Comparison of ENCODE assay signal across 8 mouse cellular contexts in the genomic region with DNA sequence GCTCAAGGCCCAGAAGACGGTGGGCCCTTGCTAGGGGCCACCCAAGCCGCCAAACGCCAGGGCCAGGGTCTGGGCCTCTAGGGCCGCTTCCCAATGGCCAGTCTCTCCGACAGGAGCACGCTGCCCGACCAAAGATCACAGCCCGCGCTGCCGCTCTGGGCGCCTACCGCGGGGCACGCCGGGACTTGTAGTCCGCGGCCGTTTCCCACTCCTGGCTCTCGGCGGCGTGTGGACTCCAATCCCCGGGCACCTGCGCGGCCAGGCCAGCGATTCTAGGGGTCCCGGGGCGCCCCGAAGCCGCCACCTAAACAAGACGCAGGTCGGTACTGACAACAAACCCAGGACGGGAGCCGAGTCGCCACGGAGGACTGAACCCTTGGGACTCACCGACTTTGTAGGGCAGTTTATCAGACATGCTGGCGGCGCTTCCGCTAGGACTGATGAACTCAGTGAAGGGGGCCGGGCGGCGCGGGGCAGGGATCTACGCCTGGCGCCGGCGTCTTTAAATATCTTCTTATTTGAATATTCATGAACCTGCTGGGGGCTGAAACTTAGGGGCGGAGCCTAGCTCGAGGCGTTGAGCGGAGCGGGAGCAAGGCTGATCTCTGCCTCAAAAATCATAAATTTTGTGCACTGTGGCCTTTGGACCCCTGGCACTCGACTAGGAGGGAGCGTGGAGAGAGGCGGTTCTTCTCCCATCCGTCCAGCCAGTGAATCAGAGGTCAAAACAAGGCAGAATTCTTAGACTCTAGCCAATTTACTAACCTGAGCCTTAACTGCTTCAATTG. TPM values are rescaled to one million over a fixed set of nuclear protein-coding genes. Genes with fewer than 3 reads are reported as not detected.
A peak's percentile ranks its signal among the peaks of the same experiment; 100 is the strongest.
DNase-seq lines count a peak whose midpoint lies in the region; ATAC-seq lines count a peak whose summit lies in the region.

Gene Ahcy (minus strand): TSS at position 520 of the 788 bp plus-strand sequence.

- intact Hi-C loops in gastrocnemius, postnatal 14 days (cut with DNase I; ENCODE audit: low total_unique reads) = no loop called here
- intact Hi-C loops in left cerebral cortex, postnatal 10 days (cut with DNase I) = no loop called here

- ATAC-seq in inflammation-experienced regulatory T-cells, adult 6 months = peak; percentile 97
- peak; percentile 93 for ATAC-seq in megakaryocyte-erythroid progenitor cell, adult 5-6 weeks (replicated peaks; ENCODE audit: low FRiP score, low TSS enrichment, poor library complexity, severe bottlenecking)

- peak; percentile 89 for DNase-seq in adipocyte (ENCODE audit: low spot score)
- DNase-seq in embryo, embryonic 10 days (ENCODE audit: low spot score) = peak; percentile 95
- DNase-seq in gastrocnemius, postnatal 14 days = peak; percentile 89
- peak; percentile 80 to 93 for DNase-seq in left cerebral cortex, postnatal 10 days (ENCODE audit: extremely low spot score in 1 of 2, low spot score in 2 of 2)
- DNase-seq in right cerebral cortex, postnatal 25 days = peak; percentile 92
- DNase-seq in urinary bladder, postnatal 4 days (ENCODE audit: low spot score in 2 of 2) = peak; percentile 86 to 87

RNA-seq across cellular contexts. Expression of gene Ahcy, which starts in this region (rescaled TPM):
- 10 to 100 TPM; 15.4 to 18.3 TPM for total RNA-seq in gastrocnemius, postnatal 14 days (2021)
- polyA plus RNA-seq in inflammation-experienced regulatory T-cells, adult 6 months (2017; shearing (Covaris generic)) = 10 to 100 TPM; 26.3 to 55.1 (median 40.2) TPM
- total RNA-seq in left cerebral cortex, postnatal 10 days (2021) = 10 to 100 TPM; 14.0 to 14.8 TPM
- total RNA-seq in megakaryocyte-erythroid progenitor cell, adult 5-6 weeks (2014; fragmentation: Nextera tagmentation) = 190 and 191 TPM in 2 replicates
- total RNA-seq in megakaryocyte-erythroid progenitor cell, adult 5-6 weeks (2017) = 97.0 and 141 TPM in 2 replicates

Comparison
In these comparisons a context has a peak if more than half of its experiments do, and no peak if none do; other contexts are left out.
1. Peak in every context shown above with its lines: DNase-seq and ATAC-seq.
2. RNA of gene Ahcy (total RNA-seq): 97.0 to 191 TPM in megakaryocyte-erythroid progenitor cell, adult 5-6 weeks; 15.4 to 18.3 TPM in gastrocnemius, postnatal 14 days and 14.0 to 14.8 TPM in left cerebral cortex, postnatal 10 days; every median in the first group is over 4 times any median in the second.